Mouse (Mus musculus): ENCODE measurements around the gene Ninl.

Gene Ninl

GRCm38 (mm10) chr2:150904272-150904935 is 134.8 kb downstream of the Ninl start, which contains the start of gene Abhd12:
TSS of gene Abhd12 (minus strand) at chr2:150904741.
- peak; percentile 95 for DNase-seq (ENCODE audit: low spot score)

- no peak for DNase-seq (ENCODE audit: low spot score)
These were observed 136.8 kb downstream of the Ninl start for GRCm38 (mm10) chr2:150902347-150902746.

GRCm38 (mm10) chr2:150900341-150900740 is 138.8 kb downstream of the Ninl start:
- DNase-seq (ENCODE audit: low spot score), result no peak

GRCm38 (mm10) chr2:150895691-150896252 is 143.4 kb downstream of the Ninl start:
- no peak for DNase-seq (ENCODE audit: low spot score)

- no peak for DNase-seq (ENCODE audit: low spot score)
These were observed 144.4 kb downstream of the Ninl start for GRCm38 (mm10) chr2:150894617-150895267.

- no peak for DNase-seq (ENCODE audit: low spot score)
These were observed 151.8 kb downstream of the Ninl start for GRCm38 (mm10) chr2:150887370-150887769.

- no peak for DNase-seq (ENCODE audit: low spot score)
These were observed 152.9 kb downstream of the Ninl start for GRCm38 (mm10) chr2:150886315-150886714.

GRCm38 (mm10) chr2:150885814-150886213 is 153.4 kb downstream of the Ninl start:
- no peak for DNase-seq (ENCODE audit: low spot score)

GRCm38 (mm10) chr2:150884779-150885110 is 154.4 kb downstream of the Ninl start:
- DNase-seq (ENCODE audit: low spot score), result no peak
